Mouse (Mus musculus): ENCODE data around the gene Tes.
"Not testable (repeated sequence)": the region's sequence is repeated elsewhere in the genome, so short reads cannot be mapped to it uniquely, and the experiment has no call there.

Tes gene

DNA sequence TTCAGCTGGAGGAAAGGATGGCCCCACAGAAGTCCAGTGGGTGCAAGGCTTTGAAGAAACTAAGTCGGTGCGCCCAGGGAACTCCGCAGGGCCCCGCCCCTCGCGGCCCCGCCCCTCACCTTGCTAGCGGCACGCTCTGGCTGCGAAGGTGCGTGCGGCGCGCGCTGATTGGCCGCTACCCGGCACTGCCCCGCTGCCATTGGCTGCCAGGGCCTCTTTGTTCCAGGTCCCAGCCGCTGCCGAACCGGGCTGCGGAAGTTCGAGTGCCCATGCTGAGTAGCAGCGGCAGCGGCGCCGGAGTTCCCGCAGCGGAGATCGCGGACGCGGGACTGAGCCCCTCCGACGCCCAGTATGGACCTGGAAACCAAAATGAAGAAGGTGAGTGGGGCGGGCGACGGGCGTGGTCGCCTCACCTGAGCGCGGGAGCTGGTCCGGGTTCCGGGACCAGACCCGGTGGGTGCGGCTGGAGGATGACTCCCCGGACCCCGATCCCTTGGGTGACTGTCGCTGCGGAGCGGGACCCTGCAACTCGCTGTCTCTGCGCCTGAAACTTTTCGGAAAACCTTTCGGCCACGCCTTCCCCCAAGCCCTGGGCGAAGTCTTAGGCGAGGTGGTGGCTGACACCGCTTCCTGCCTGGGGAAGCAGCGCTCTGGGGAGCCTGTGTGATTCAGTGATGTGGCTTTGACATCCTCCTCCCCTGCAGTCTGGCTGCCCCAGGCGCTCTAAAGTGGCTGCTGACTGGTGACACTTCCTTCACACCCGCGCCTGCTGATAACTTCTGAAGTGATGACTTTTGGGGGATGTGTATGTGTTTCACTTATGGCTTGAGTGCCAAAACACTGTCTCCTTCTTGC lies at the start of gene Tes:
TSS of gene Tes (plus strand) at position 214 of the 855 bp plus-strand sequence.
- DNase-seq, result peak; percentile 83

GRCm38 (mm10) chr6:17025886-17026285 lies 39.1 kb upstream of the Tes start:
- no peak for DNase-seq

DNA sequence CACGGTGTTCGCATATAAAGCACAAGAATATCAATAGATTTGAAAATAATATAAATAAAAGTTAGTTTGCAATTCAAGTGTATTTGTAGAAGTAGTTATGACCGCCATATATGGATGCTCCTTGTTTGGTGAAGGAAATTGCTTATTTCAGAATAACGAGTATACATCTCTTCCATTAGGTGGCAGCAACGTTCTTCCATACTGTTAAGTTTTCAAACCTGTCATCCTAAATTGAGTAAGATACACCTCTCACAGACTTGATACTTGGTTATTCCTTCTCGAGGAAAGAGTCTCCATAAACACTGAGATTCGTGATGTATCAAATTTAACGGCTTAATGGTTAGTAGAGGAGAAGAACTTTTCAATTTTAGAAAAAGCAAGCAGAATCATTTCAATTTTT lies 37.4 kb upstream of the Tes start:
- DNase-seq, result peak; percentile 42

DNA sequence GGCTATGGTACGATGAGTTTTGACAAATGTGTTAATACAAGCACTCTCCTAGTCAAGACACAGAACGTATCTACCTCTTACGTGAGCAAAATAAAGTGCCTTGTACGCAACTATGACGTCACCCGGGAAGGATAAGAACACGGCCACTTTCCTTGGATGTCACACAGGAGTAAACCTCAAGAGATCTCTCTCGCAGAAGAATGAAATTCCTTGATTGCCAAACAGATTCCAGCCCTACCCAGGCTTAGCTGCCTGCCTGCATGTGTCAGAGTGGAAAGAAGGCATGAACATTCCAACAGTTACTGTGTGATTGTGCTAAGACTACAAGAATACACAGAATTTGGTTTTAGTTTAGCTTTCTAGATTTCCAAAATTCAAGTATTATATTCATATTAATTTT lies 36.1 kb upstream of the Tes start:
- DNase-seq, result no peak

- DNase-seq, result no peak
Measured at GRCm38 (mm10) chr6:17032231-17032728, 32.7 kb upstream of the Tes start.

- DNase-seq, result no peak
Measured at GRCm38 (mm10) chr6:17034095-17034494, 30.9 kb upstream of the Tes start.

- no peak for DNase-seq
Measured at GRCm38 (mm10) chr6:17035228-17035627, 29.7 kb upstream of the Tes start.

DNA sequence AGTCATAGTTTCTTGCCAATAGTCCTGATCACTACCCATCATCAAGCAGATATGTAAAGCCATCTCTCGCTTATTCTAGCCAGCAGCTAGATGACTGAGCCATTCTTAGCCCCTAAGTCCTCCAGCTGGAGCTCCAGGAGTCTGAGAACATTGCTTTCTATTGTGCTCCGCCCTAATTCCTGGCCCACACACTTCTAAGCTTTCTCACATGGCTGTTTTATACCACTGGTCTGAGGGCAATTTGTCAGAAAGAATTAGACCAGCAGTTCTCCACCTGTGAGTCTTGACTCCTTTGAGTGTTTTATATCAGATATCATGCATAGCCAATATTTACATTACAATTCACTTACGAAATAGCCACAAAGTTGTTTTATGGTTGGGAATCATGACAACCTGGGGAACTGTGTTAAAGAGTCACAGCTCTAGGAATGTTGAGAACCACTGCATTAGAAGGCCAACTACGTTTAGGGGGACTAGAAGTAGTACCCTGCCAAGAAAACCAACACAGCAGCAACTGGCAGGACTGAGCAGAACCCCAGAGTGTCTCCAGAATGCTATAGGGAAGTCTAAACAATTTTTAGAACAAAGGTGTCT lies 13.4 kb upstream of the Tes start:
- no peak for DNase-seq

GRCm38 (mm10) chr6:17053028-17053660 lies 11.8 kb upstream of the Tes start:
- no peak for DNase-seq

DNA sequence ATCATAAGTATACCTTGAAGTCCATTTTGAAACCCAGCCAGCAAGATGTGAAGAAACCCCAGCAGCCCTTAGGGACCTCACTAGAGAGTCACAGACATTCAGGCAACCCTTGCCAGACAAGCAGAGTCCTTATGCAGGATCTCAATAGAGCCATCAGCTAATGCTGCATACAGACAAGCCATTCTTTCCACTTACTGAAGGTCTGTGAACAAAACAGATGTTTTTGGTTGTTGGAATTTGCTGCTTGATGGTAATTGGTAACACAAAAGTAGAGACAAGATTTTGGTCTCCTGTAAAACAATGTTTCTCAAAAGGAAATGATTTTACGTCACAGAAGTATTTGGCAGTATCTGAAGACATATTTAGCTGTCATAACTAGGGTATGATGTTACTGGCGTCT lies 10.2 kb upstream of the Tes start:
- DNase-seq, result no peak

GRCm38 (mm10) chr6:17055659-17056058 lies 9.3 kb upstream of the Tes start:
- DNase-seq, result no peak

DNA sequence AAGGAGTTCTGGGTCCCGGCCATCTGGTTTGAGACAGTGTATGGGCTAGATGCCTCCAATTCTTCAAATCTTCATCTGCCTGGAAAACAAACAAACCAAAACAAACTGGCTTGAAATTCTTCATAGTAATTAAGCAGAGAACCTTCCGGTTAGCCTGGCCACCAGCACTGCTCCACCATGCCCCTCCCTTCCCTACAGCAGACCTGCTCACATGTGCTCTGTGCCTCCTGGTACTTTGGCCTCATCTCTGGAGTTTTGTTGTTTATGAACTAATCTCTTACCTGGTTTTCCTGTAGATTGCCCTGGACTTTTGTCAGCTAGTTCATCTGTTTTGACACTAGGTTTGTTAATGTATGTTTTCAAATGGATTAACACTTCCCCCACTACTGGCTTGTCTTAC lies 5.4 kb upstream of the Tes start:
- DNase-seq, result no peak

DNA sequence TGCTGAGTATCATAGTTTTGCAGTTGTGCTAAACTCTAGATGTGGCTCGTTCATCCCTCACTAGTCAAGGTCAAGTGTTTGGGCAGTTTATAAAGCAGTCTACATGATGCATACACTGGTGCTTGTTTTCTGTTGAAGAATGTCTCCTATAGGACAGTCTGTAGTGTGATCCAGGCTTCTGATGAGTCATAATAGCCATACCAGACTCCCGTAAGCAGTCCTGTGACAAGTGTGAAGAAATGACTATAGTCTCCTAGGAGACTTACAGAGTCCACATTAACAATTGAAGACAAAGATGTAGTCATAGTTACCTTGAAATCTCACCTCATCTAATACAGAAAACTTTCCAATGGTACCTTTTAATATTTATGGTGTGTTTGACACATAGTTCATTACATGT lies 4.8 kb upstream of the Tes start:
- DNase-seq, result no peak

DNA sequence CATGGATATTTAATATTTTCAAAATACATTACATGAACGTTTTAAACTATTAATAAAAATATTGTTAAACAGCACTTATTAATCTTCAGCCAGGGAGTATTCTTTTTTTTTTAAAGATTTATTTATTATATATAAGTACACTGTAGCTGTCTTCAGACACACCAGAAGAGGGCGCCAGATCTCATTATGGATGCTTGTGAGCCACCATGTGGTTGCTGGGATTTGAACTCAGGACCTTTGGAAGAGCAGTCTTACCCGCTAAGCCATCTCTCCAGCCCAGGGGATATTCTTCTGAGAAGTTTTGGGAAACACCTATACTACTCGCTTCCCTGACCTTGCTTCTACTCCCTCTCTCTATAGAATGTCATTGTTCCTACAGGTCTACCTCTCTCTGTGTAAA lies 3.1 kb upstream of the Tes start:
- not testable (repeated sequence) for DNase-seq

DNA sequence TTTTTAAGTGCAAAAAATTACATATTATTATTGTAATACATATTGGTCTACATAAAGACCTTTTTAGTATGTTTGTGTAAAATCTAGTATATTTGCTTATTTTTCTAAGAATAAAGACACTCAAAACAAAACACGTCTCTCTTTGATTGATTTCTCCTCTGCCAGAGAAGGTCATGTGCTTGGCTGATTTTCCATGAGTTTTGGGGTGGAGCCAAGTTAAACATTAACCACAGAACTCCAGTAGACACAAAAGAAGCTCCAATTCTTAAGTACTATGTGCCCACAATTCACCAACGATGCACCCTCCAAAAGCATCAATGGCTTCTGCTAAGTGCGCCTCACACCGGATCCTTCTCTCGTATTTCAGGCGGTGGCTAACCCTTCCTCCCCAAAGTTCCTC lies 2.6 kb upstream of the Tes start:
- peak; percentile 23 for DNase-seq

- DNase-seq, result no peak
Measured at GRCm38 (mm10) chr6:17065791-17066169, 831 bp downstream of the Tes start.

DNA sequence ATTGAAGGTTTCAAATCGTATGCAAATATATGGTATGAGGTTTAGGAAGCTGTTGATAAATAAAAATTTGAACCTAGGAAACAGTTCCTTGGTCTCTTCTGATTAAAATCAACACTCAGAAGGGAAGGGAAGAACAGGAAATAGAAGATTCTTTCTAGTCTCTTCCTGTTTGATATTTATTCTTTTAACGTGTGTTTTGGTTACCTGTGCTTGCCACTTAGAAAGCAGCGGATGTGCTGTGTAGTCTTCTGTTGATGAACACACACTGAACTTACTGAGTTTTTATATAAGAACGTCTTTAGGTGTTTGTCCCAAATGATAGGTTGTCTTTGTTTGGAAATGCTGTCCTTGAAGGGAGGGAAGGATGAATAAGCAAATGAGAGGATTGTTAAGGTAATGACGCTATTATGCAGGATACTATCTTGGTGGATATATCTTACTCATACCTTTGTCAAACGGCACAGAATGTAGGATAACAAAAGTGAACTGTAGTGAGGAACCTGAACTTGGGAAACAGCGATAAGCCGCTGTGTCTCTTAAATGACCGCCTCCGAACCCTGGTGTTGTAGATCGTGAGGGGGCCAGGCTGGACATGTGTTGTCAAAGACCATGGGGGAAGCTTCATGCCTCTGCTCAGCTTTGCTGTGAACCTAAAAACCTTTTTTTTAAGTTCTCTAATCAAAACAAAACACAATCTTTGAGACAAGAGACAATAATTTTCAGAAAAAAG lies 1.4 kb downstream of the Tes start:
- DNase-seq, result no peak

- DNase-seq, result no peak
Measured at GRCm38 (mm10) chr6:17071899-17072298, 7.0 kb downstream of the Tes start.

DNA sequence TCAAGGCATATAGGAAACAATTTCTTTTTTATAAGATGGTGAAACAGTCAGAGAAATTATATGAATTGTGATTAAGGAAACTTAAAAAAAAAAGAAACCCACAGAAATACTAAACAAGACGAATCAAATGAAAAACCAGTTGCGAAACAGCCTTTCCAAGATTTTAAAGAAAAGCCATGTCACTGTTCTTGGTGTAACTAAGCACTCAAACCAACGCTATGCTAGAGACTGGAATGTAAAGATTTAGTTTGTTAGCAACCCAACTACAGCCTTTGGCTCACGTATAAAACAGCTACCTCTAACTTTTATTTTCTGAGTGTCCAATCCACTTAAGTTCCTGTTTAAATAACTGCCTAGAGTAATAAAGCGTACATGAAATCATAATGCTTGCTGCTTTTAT lies 7.4 kb downstream of the Tes start:
- DNase-seq, result no peak

DNA sequence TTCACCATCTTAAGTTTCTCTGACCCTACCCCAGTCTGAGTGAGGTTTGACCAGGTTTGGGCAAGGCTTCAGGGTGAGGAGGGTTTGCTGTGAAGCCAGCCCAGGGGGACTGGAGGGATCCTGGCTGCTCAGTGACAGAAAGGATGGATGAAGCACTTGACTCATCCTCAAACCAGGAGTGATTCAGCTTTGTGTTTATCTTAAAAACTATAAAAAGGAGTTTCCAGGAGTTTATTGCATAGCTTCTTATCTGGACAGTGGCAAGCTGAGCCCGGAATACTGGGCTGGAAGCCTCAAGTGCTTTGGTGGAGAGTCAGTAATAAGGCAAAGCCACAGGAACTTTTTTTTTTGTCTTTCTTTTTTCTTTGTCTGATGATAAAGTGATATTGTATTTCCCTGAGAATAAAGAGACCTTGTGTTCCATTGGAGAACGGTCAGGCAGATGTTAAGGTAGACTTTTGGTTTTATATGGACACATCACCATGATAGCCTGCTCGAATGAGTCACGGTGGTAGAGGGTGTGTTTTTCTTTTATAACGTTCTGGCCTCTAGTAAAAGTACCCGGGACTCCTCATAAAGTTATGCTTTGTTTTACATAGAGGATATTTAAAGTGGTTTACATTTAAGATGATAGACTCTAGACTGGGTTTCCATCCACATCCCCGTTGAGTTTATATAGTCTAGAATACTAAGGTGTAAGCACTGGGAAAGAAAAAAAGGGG lies 8.0 kb downstream of the Tes start:
- DNase-seq, result no peak

- no peak for DNase-seq
Measured at GRCm38 (mm10) chr6:17077270-17077669, 12.3 kb downstream of the Tes start.

DNA sequence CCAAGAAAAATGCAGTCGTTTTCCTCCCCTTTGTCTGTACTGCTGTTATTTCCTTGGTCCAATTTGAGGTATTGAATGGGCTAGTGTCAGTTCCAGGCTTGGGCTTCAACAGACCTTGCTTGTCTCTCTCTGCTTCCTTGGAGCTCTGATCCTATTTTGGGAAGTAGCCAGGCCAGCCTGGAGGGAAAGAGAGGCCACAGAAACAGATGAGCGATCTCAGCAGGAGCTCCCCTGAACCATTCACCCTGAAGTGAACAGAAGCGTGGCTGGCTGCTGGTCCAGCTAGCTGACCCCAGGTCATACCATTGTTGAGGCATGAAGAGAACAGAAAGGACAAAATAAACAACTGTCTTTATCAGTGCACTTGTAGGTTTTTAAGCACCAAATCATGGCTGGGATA lies 12.8 kb downstream of the Tes start:
- peak; percentile 35 for DNase-seq

DNA sequence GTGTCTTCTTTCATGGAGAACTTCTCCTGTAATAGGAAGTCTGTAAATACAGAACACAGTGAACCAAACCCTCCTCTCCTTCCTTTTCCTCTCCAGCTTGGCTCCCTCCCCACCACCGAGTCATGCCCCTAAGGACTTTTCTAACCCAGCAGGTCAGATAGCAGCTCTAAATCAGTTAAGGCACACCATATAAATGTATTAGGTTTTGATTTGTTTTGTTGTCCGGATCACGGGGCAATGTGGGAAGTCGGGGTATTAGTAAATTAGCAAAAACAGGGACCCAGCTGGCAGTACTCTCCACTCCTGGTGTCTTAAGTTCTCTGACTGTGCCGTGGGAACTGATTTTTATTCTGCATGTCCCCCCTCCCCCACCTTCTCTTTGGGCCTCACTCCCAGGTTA lies 14.4 kb downstream of the Tes start:
- no peak for DNase-seq
